Comparison of ENCODE assay signal across 12 mouse cellular contexts in the genomic region with DNA sequence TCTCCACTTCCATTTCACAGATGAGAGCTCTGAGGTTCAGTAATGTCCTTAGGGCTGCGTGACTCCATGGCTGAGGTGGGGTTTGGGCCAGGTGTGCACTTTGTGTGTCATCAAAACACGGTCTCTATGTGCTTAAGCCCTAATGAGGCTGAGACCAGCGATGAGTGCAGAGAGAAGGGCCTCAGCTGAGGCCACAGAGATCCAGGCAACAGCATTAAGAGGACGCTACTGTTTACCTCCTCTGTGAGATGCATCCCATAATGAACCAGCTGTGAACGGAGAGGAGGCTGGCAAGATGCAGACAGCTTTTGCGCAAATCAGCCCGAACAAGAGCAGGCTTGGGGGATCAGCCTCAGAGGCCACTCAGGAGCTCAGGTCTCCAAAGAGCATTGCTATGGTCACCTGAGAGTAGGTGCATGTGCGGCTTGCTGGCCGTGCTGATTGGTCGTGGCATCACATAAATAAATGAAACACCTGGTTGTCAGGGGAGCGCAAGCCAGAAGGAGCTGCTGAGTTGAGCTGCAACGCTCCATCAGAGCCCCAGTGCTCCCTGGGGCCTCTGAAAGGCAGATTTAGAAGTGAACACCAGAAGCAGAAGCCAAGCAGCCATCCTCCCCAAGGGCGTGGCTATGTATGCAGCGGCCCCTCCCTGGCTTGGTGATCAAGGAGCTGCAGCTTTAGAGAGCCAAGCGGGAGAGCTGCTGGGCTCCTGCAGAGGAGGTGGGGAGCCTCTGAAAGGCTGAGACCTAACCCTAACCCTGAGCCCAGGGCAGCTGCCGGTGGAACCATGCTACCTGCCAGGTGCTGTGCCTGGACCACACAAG.
A peak's percentile ranks its signal among the peaks of the same experiment; 100 is the strongest.
DNase-seq lines count a peak whose midpoint lies in the region; ATAC-seq and TF ChIP-seq lines count a peak whose summit lies in the region.
"Had no signal": no experiment of that assay in that cellular context is flagged by ENCODE, and none has a peak within 500 bp of the region (broad histone marks: within the 10 kb centered on the region; RNA-seq: fewer than 3 reads in every experiment).

No protein-coding gene starts in this region.

- TF ChIP-seq CTCF in hindbrain, postnatal 0 days (IDR thresholded peaks at IDR 0.05; ENCODE audit: low read depth): no peak
- no peak for TF ChIP-seq CTCF in midbrain, postnatal 0 days (IDR thresholded peaks at IDR 0.05)

- no peaks in the 10 kb centered on the region for H3K27me3 ChIP-seq in heart, embryonic 12.5 days (replicated peaks)
- no peaks in the 10 kb centered on the region for H3K27me3 ChIP-seq in embryonic facial prominence, embryonic 10.5 days (replicated peaks; ENCODE audit: low read depth, poor library complexity, severe bottlenecking)
- H3K27me3 ChIP-seq in hindbrain, postnatal 0 days (ENCODE audit: insufficient read depth, low read length): no peaks in the 10 kb centered on the region
- H3K27me3 ChIP-seq in midbrain, postnatal 0 days (ENCODE audit: insufficient read depth, low read length): no peaks in the 10 kb centered on the region
- H3K27me3 ChIP-seq: lung, embryonic 15.5 days had no signal

- DNase-seq in heart, postnatal 36 days: no peak
- DNase-seq in embryonic facial prominence, embryonic 10.5 days (ENCODE audit: low spot score): no peak
- peak; percentile 53 for DNase-seq in hindbrain, postnatal 0 days (ENCODE audit: low spot score)
- DNase-seq in midbrain, postnatal 0 days (ENCODE audit: low spot score): peak; percentile 57
- DNase-seq in thymus, postnatal 14 days: no peak
- no peak for DNase-seq in Muller cell, postnatal 12 days (ENCODE audit: inconsistent ontology term)
- DNase-seq in right cerebral cortex, postnatal 14 days: no peak
- DNase-seq: kidney, adult 11 months; retina, postnatal 1 day; thymus, postnatal 4 days had no signal

- ATAC-seq in heart, embryonic 12.5 days (ENCODE audit: insufficient number of reproducible peaks, low FRiP score): no peak
- ATAC-seq in hindbrain, postnatal 0 days: peak; percentile 65
- peak; percentile 38; the same call in 1 of the 2 replicates for ATAC-seq in midbrain, postnatal 0 days (ENCODE audit: low FRiP score)

- no peak overlapping the region for H3K4me2 ChIP-seq in heart, embryonic 12.5 days
- no peak overlapping the region for H3K4me2 ChIP-seq in hindbrain, postnatal 0 days (ENCODE audit: low read depth, low read length)
- no peak overlapping the region for H3K4me2 ChIP-seq in midbrain, postnatal 0 days (ENCODE audit: low read depth, low read length, poor library complexity, severe bottlenecking)
- H3K4me2 ChIP-seq: lung, embryonic 15.5 days had no signal

- H3K9me3 ChIP-seq in heart, embryonic 12.5 days (replicated peaks): no peaks in the 10 kb centered on the region
- no peaks in the 10 kb centered on the region for H3K9me3 ChIP-seq in embryonic facial prominence, embryonic 10.5 days
- no peaks in the 10 kb centered on the region for H3K9me3 ChIP-seq in hindbrain, postnatal 0 days (ENCODE audit: low read length)
- no peaks in the 10 kb centered on the region for H3K9me3 ChIP-seq in midbrain, postnatal 0 days (ENCODE audit: low read length)
- H3K9me3 ChIP-seq: lung, embryonic 15.5 days had no signal

- H3K27ac ChIP-seq in heart, embryonic 12.5 days (ENCODE audit: poor library complexity, severe bottlenecking): no peak overlapping the region
- H3K27ac ChIP-seq in embryonic facial prominence, embryonic 10.5 days (replicated peaks): 0 out of 2 replicates have a peak overlapping the region, but pooled peaks have one; percentile 19
- peak overlapping the region; percentile 27; the same call in 1 of the 2 replicates for H3K27ac ChIP-seq in hindbrain, postnatal 0 days
- H3K27ac ChIP-seq in midbrain, postnatal 0 days (ENCODE audit: low read depth, low read length): peak overlapping the region; percentile 44; the same call in 1 of the 2 replicates
- H3K27ac ChIP-seq: lung, embryonic 15.5 days had no signal

- H3K36me3 ChIP-seq in heart, embryonic 12.5 days: peaks cover 66% of the 10 kb centered on the region
- H3K36me3 ChIP-seq in embryonic facial prominence, embryonic 10.5 days (replicated peaks): peaks cover 85% of the 10 kb centered on the region
- H3K36me3 ChIP-seq in hindbrain, postnatal 0 days (ENCODE audit: insufficient read depth, low read length): peaks cover 28% of the 10 kb centered on the region
- H3K36me3 ChIP-seq in midbrain, postnatal 0 days (ENCODE audit: insufficient read depth, low read length): peaks cover 23% of the 10 kb centered on the region

- 0 out of 2 replicates have a peak overlapping the region, but pooled peaks have one; percentile 4 for H3K9ac ChIP-seq in heart, embryonic 12.5 days
- H3K9ac ChIP-seq in hindbrain, postnatal 0 days (replicated peaks; ENCODE audit: low read length): no peak overlapping the region
- peak overlapping the region; percentile 44; the same call in 1 of the 2 replicates for H3K9ac ChIP-seq in midbrain, postnatal 0 days (replicated peaks; ENCODE audit: low read length, poor library complexity, severe bottlenecking)
- H3K9ac ChIP-seq: lung, embryonic 15.5 days had no signal

- H3K4me1 ChIP-seq in heart, embryonic 12.5 days (replicated peaks): peaks cover 50% of the 10 kb centered on the region
- H3K4me1 ChIP-seq in embryonic facial prominence, embryonic 10.5 days: peaks cover 37% of the 10 kb centered on the region
- H3K4me1 ChIP-seq in hindbrain, postnatal 0 days (ENCODE audit: insufficient read depth, low read length): 0 out of 2 replicates have a peak, but pooled peaks cover under 1% of the 10 kb centered on the region
- H3K4me1 ChIP-seq in midbrain, postnatal 0 days (ENCODE audit: insufficient read depth, low read length): peaks cover 13% of the 10 kb centered on the region; the same call in 1 of the 2 replicates

- WGBS in heart, embryonic 12.5 days: 57% methylated on average over 16 of the region's 16 CpGs
- WGBS in embryonic facial prominence, embryonic 10.5 days: 54% methylated on average over 16 of the region's 16 CpGs
- WGBS in hindbrain, postnatal 0 days: 37% methylated on average over 16 of the region's 16 CpGs
- 37% methylated on average over 16 of the region's 16 CpGs for WGBS in midbrain, postnatal 0 days

- H3K4me3 ChIP-seq in heart, embryonic 12.5 days: no peak overlapping the region
- H3K4me3 ChIP-seq in embryonic facial prominence, embryonic 10.5 days: no peak overlapping the region
- no peak overlapping the region for H3K4me3 ChIP-seq in hindbrain, postnatal 0 days (ENCODE audit: low read length)
- H3K4me3 ChIP-seq in midbrain, postnatal 0 days (ENCODE audit: low read depth, low read length): no peak overlapping the region
- H3K4me3 ChIP-seq: lung, embryonic 15.5 days had no signal

- intact Hi-C loops in heart, postnatal 36 days (cut with DNase I): no loop called here

Comparison
In these comparisons a context has a peak if more than half of its experiments do, and no peak if none do; other contexts are left out.
1. DNase-seq: peak in hindbrain, postnatal 0 days (single experiment) and midbrain, postnatal 0 days (single experiment); none in heart, postnatal 36 days (0 of 2), embryonic facial prominence, embryonic 10.5 days (single experiment), thymus, postnatal 14 days (single experiment), Muller cell, postnatal 12 days (single experiment) and right cerebral cortex, postnatal 14 days (single experiment).